Mouse (Mus musculus) induced T-regulatory cell, adult 2 months (primary cell): ENCODE measurements around the gene Ofcc1.

ENCODE experiments used
- DNase-seq: peaks from one replicate; pipeline ENCODE4 v3.0.0-alpha.2; 2012; ENCODE audit warnings: low read depth

Gene Ofcc1

GRCm38 (mm10) chr13:40243821-40244220 lies 117.4 kb downstream of the Ofcc1 start:
- no peak for DNase-seq

- no peak for DNase-seq
Measured at GRCm38 (mm10) chr13:40236356-40236755, 124.9 kb downstream of the Ofcc1 start.

GRCm38 (mm10) chr13:40208314-40208713 lies 152.9 kb downstream of the Ofcc1 start:
- DNase-seq = no peak

- no peak for DNase-seq
Measured at GRCm38 (mm10) chr13:40181786-40182185, 179.5 kb downstream of the Ofcc1 start.

- no peak for DNase-seq
Measured at GRCm38 (mm10) chr13:40171775-40172174, 189.5 kb downstream of the Ofcc1 start.

- no peak for DNase-seq
Measured at GRCm38 (mm10) chr13:40167871-40168270, 193.4 kb downstream of the Ofcc1 start.

- no peak for DNase-seq
Measured at GRCm38 (mm10) chr13:40155466-40155865, 205.8 kb downstream of the Ofcc1 start.

- no peak for DNase-seq
Measured at GRCm38 (mm10) chr13:40139906-40140305, 221.3 kb downstream of the Ofcc1 start.

- DNase-seq = no peak
Measured at GRCm38 (mm10) chr13:40136096-40136495, 225.2 kb downstream of the Ofcc1 start.

- DNase-seq = no peak
Measured at GRCm38 (mm10) chr13:40135670-40136069, 225.6 kb downstream of the Ofcc1 start.

- DNase-seq = no peak
Measured at GRCm38 (mm10) chr13:40123868-40124267, 237.4 kb downstream of the Ofcc1 start.

GRCm38 (mm10) chr13:40112336-40112735 lies 248.9 kb downstream of the Ofcc1 start:
- DNase-seq = no peak

- no peak for DNase-seq
Measured at GRCm38 (mm10) chr13:40076236-40076635, 285.0 kb downstream of the Ofcc1 start.

GRCm38 (mm10) chr13:40074850-40075416 lies 286.3 kb downstream of the Ofcc1 start:
- DNase-seq = no peak

GRCm38 (mm10) chr13:40070004-40070403 lies 291.2 kb downstream of the Ofcc1 start:
- DNase-seq = no peak

GRCm38 (mm10) chr13:40061281-40061680 lies 300.0 kb downstream of the Ofcc1 start:
- no peak for DNase-seq

- no peak for DNase-seq
Measured at GRCm38 (mm10) chr13:40037881-40038280, 323.4 kb downstream of the Ofcc1 start.

GRCm38 (mm10) chr13:40036981-40037765 lies 324.1 kb downstream of the Ofcc1 start:
- DNase-seq = no peak

GRCm38 (mm10) chr13:40029426-40029825 lies 331.8 kb downstream of the Ofcc1 start:
- no peak for DNase-seq

- DNase-seq = no peak
Measured at GRCm38 (mm10) chr13:40028827-40029226, 332.4 kb downstream of the Ofcc1 start.

- no peak for DNase-seq
Measured at GRCm38 (mm10) chr13:40025816-40026215, 335.4 kb downstream of the Ofcc1 start.

GRCm38 (mm10) chr13:40023201-40023777 lies 338.0 kb downstream of the Ofcc1 start:
- DNase-seq = no peak

- DNase-seq = no peak
Measured at GRCm38 (mm10) chr13:40022609-40023008, 338.6 kb downstream of the Ofcc1 start.
